In genomic region chr3:108689979-108690378, GRCm38 (mm10) we compare ENCODE assay signal across 17 mouse cellular contexts. TPM values are rescaled to one million over a fixed set of nuclear protein-coding genes. Genes with fewer than 3 reads are reported as not detected.
DNase-seq lines count a peak whose midpoint lies in the region; ATAC-seq and TF ChIP-seq lines count a peak whose summit lies in the region.
"Had no signal": no experiment of that assay in that cellular context is flagged by ENCODE, and none has a peak within 500 bp of the region (broad histone marks: within the 10 kb centered on the region; RNA-seq: fewer than 3 reads in every experiment).

No protein-coding gene starts in this region.

- no peaks in the 10 kb centered on the region for H3K27me3 ChIP-seq in forebrain, postnatal 0 days (ENCODE audit: insufficient read depth, low read length)
- H3K27me3 ChIP-seq in forebrain, embryonic 11.5 days (ENCODE audit: control insufficient read depth, insufficient read depth, low read length): no peaks in the 10 kb centered on the region
- H3K27me3 ChIP-seq: forebrain, embryonic 13.5 days; heart, embryonic 12.5 days; lung, embryonic 15.5 days; midbrain, embryonic 13.5 days had no signal

- no peak overlapping the region for H3K27ac ChIP-seq in forebrain, postnatal 0 days (ENCODE audit: low read depth, low read length)
- H3K27ac ChIP-seq in forebrain, embryonic 11.5 days (ENCODE audit: low read depth, low read length): no peak overlapping the region
- peak overlapping the region; percentile 68 for H3K27ac ChIP-seq in embryonic fibroblast, embryonic 13.5 days (ENCODE audit: insufficient read depth, low read length)
- H3K27ac ChIP-seq: forebrain, embryonic 13.5 days; midbrain, embryonic 13.5 days had no signal

- H3K36me3 ChIP-seq in forebrain, postnatal 0 days (ENCODE audit: insufficient read depth): peaks cover 17% of the 10 kb centered on the region
- H3K36me3 ChIP-seq in forebrain, embryonic 11.5 days (ENCODE audit: control insufficient read depth, insufficient read depth, low read length): no peaks in the 10 kb centered on the region; the same call in 1 of the 2 replicates

- DNase-seq in forebrain, postnatal 0 days: peak; percentile 7
- DNase-seq in forebrain, embryonic 11.5 days (ENCODE audit: low spot score): no peak
- DNase-seq in lung, postnatal 36 days: peak; percentile 22
- no peak for DNase-seq in lung, adult 2 months
- no peak for DNase-seq in urinary bladder, postnatal 14 days (ENCODE audit: low spot score)
- no peak for DNase-seq in cerebellum, postnatal 4 days (ENCODE audit: low spot score in 2 of 2)
- no peak for DNase-seq in left cerebral cortex, adult 18-20 months (ENCODE audit: low spot score in 2 of 2)
- DNase-seq: gastrocnemius, postnatal 14 days; heart, postnatal 4 days had no signal

- H3K9ac ChIP-seq in forebrain, postnatal 0 days: no peak overlapping the region
- H3K9ac ChIP-seq in forebrain, embryonic 11.5 days (ENCODE audit: low read length): no peak overlapping the region
- H3K9ac ChIP-seq: forebrain, embryonic 13.5 days; heart, embryonic 12.5 days; lung, embryonic 15.5 days; midbrain, embryonic 13.5 days had no signal

- no peak for TF ChIP-seq CTCF in forebrain, postnatal 0 days (IDR thresholded peaks at IDR 0.05; ENCODE audit: low read depth)
- TF ChIP-seq CTCF in lung, adult 2 months (IDR thresholded peaks at IDR 0.05; ENCODE audit: insufficient read depth, low read length): no peak
- no peak for TF ChIP-seq CTCF in embryonic fibroblast, embryonic 13.5 days (IDR thresholded peaks at IDR 0.05; ENCODE audit: borderline replicate concordance, insufficient read depth, low read length)

- H3K4me2 ChIP-seq in forebrain, postnatal 0 days (ENCODE audit: low read depth): no peak overlapping the region
- H3K4me2 ChIP-seq in forebrain, embryonic 11.5 days (ENCODE audit: low read depth, low read length, severe bottlenecking): no peak overlapping the region
- H3K4me2 ChIP-seq: forebrain, embryonic 13.5 days; heart, embryonic 12.5 days; lung, embryonic 15.5 days; midbrain, embryonic 13.5 days had no signal

- no peak overlapping the region for H3K4me3 ChIP-seq in forebrain, postnatal 0 days (ENCODE audit: low read depth, low read length)
- no peak overlapping the region for H3K4me3 ChIP-seq in forebrain, embryonic 11.5 days (ENCODE audit: low read depth, low read length)
- no peak overlapping the region for H3K4me3 ChIP-seq in lung, adult 2 months (replicated peaks; ENCODE audit: extremely low read depth, low read depth, low read length)
- no peak overlapping the region for H3K4me3 ChIP-seq in embryonic fibroblast, embryonic 13.5 days (ENCODE audit: insufficient read depth, low read length)
- H3K4me3 ChIP-seq: forebrain, embryonic 13.5 days; heart, embryonic 12.5 days; lung, embryonic 15.5 days; midbrain, embryonic 13.5 days had no signal

- peak; percentile 55 for ATAC-seq in forebrain, postnatal 0 days
- no peak for ATAC-seq in forebrain, embryonic 11.5 days (replicated peaks; ENCODE audit: low FRiP score)
- ATAC-seq: forebrain, embryonic 13.5 days; midbrain, embryonic 13.5 days had no signal

- no peaks in the 10 kb centered on the region for H3K9me3 ChIP-seq in forebrain, postnatal 0 days (ENCODE audit: low read length)
- H3K9me3 ChIP-seq in forebrain, embryonic 11.5 days (ENCODE audit: control insufficient read depth, low read length): no peaks in the 10 kb centered on the region
- H3K9me3 ChIP-seq: forebrain, embryonic 13.5 days; heart, embryonic 12.5 days; lung, embryonic 15.5 days; midbrain, embryonic 13.5 days had no signal

- WGBS in forebrain, postnatal 0 days: 47% methylated on average over 4 of the region's 4 CpGs
- WGBS in forebrain, embryonic 11.5 days: 81% methylated on average over 4 of the region's 4 CpGs
- WGBS in lung, adult 2 months: 55% methylated on average over 4 of the region's 4 CpGs

- H3K4me1 ChIP-seq in forebrain, postnatal 0 days (ENCODE audit: insufficient read depth): no peaks in the 10 kb centered on the region
- H3K4me1 ChIP-seq in forebrain, embryonic 11.5 days (replicated peaks; ENCODE audit: control insufficient read depth, insufficient read depth, low read length): no peaks in the 10 kb centered on the region
- no peaks in the 10 kb centered on the region; the same call in 1 of the 2 replicates for H3K4me1 ChIP-seq in lung, adult 2 months (ENCODE audit: control insufficient read depth, insufficient read depth, low read length)
- H3K4me1 ChIP-seq in embryonic fibroblast, embryonic 13.5 days (ENCODE audit: control insufficient read depth, insufficient read depth, low read length): peaks cover 3% of the 10 kb centered on the region; the same call in 1 of the 2 replicates
- H3K4me1 ChIP-seq: heart, embryonic 12.5 days; lung, embryonic 15.5 days; midbrain, embryonic 13.5 days had no signal

- no peak for TF ChIP-seq POLR2A in lung, adult 2 months (IDR thresholded peaks at IDR 0.05; ENCODE audit: borderline replicate concordance, extremely low read depth, low read depth, low read length)
- no peak for TF ChIP-seq POLR2A in embryonic fibroblast, embryonic 13.5 days (IDR thresholded peaks at IDR 0.05; ENCODE audit: low read depth, low read length)

RNA-seq across cellular contexts. Expression of gene Gpsm2, which starts 32.1 kb away (rescaled TPM):
- total RNA-seq in forebrain, postnatal 0 days (2014; rRNA removed): 12.6 and 16.6 TPM in 2 replicates
- 11.3 and 14.2 TPM in 2 replicates for polyA plus RNA-seq in forebrain, postnatal 0 days (2015; fragmentation: Nextera tagmentation; extraction: Ambion mirVana)
- 120 TPM in 2 replicates for polyA plus RNA-seq in forebrain, embryonic 11.5 days (2014; fragmentation: Nextera tagmentation; extraction: Ambion mirVana)
- 2.7 and 5.1 TPM in 2 replicates for polyA plus RNA-seq in lung, adult 2 months (2012; rRNA removed)
- polyA plus RNA-seq in embryonic fibroblast, embryonic 13.5 days (2011; ENCODE audit: insufficient read length, low read depth, missing spikeins): 26.8 and 56.0 TPM in 2 replicates
- 10 to 100 TPM; 14.7 to 18.8 TPM for total RNA-seq in left cerebral cortex, adult 18-20 months (2021)

RNA-seq across cellular contexts. Expression of gene Clcc1, which starts 36.3 kb away (rescaled TPM):
- 43.9 and 84.0 TPM in 2 replicates for total RNA-seq in forebrain, postnatal 0 days (2014; rRNA removed)
- polyA plus RNA-seq in forebrain, postnatal 0 days (2015; fragmentation: Nextera tagmentation; extraction: Ambion mirVana): 47.5 and 48.8 TPM in 2 replicates
- polyA plus RNA-seq in forebrain, embryonic 11.5 days (2014; fragmentation: Nextera tagmentation; extraction: Ambion mirVana): 64.7 and 73.9 TPM in 2 replicates
- polyA plus RNA-seq in lung, adult 2 months (2012; rRNA removed): 35.2 and 50.0 TPM in 2 replicates
- polyA plus RNA-seq in embryonic fibroblast, embryonic 13.5 days (2011; ENCODE audit: insufficient read length, low read depth, missing spikeins): 32.7 and 37.9 TPM in 2 replicates
- total RNA-seq in left cerebral cortex, adult 18-20 months (2021): 10 to 100 TPM; 29.2 to 31.2 TPM

RNA-seq across cellular contexts. Expression of gene Aknad1, which starts 49.5 kb away (rescaled TPM):
- under 0.01 TPM in 1 of 2 replicates, not detected in the other for total RNA-seq in forebrain, postnatal 0 days (2014; rRNA removed)
- not detected in 2 replicates for polyA plus RNA-seq in forebrain, postnatal 0 days (2015; fragmentation: Nextera tagmentation; extraction: Ambion mirVana)
- not detected in 2 replicates for polyA plus RNA-seq in forebrain, embryonic 11.5 days (2014; fragmentation: Nextera tagmentation; extraction: Ambion mirVana)
- polyA plus RNA-seq in lung, adult 2 months (2012; rRNA removed): 0.09 TPM in 1 of 2 replicates, not detected in the other
- polyA plus RNA-seq in embryonic fibroblast, embryonic 13.5 days (2011; ENCODE audit: insufficient read length, low read depth, missing spikeins): 0.18 and 0.79 TPM in 2 replicates
- under 1 TPM in 1 of 2 experiments, not detected in 1; 0.12 TPM for total RNA-seq in left cerebral cortex, adult 18-20 months (2021)
- total RNA-seq: layer of hippocampus, adult 18-20 months; left cerebral cortex, postnatal 25 days had no signal
- polyA plus RNA-seq: forebrain, embryonic 13.5 days; heart, embryonic 12.5 days; kidney, embryonic 14.5 days; midbrain, embryonic 13.5 days had no signal

Comparison
In these comparisons a context has a peak if more than half of its experiments do, and no peak if none do; other contexts are left out.
1. DNase-seq: peak in forebrain, postnatal 0 days (single experiment) and lung, postnatal 36 days (single experiment); none in forebrain, embryonic 11.5 days (single experiment), lung, adult 2 months (single experiment), urinary bladder, postnatal 14 days (single experiment), cerebellum, postnatal 4 days (0 of 2) and left cerebral cortex, adult 18-20 months (0 of 2).